Mouse (Mus musculus): Measurements from ENCODE around the gene Faap20. TPM values are rescaled to one million over a fixed set of nuclear protein-coding genes. Genes with fewer than 3 reads are reported as not detected.

Gene Faap20
- total RNA-seq (2021): 10 to 100 TPM; 19.0 to 19.6 TPM
- long read RNA-seq, experiment 1, transcript Faap20-210 (4 exons, 1,076 nt): major isoform, 24 of 45 reads
- long read RNA-seq, experiment 1, transcript Faap20-201 (3 exons, 1,479 nt): minor isoform, 18 of 45 reads
- long read RNA-seq, experiment 1, partial matches to known transcripts: 0 of 45 reads
- long read RNA-seq, experiment 1, other reads (novel, unspliced or antisense): 1 of 45 reads
- long read RNA-seq, experiment 2, transcript Faap20-210 (4 exons, 1,076 nt): major isoform, 19 of 34 reads
- long read RNA-seq, experiment 2, transcript Faap20-201 (3 exons, 1,479 nt): minor isoform, 13 of 34 reads
- long read RNA-seq, experiment 2, partial matches to known transcripts: 0 of 34 reads
- long read RNA-seq, experiment 2, other reads (novel, unspliced or antisense): 2 of 34 reads

DNA sequence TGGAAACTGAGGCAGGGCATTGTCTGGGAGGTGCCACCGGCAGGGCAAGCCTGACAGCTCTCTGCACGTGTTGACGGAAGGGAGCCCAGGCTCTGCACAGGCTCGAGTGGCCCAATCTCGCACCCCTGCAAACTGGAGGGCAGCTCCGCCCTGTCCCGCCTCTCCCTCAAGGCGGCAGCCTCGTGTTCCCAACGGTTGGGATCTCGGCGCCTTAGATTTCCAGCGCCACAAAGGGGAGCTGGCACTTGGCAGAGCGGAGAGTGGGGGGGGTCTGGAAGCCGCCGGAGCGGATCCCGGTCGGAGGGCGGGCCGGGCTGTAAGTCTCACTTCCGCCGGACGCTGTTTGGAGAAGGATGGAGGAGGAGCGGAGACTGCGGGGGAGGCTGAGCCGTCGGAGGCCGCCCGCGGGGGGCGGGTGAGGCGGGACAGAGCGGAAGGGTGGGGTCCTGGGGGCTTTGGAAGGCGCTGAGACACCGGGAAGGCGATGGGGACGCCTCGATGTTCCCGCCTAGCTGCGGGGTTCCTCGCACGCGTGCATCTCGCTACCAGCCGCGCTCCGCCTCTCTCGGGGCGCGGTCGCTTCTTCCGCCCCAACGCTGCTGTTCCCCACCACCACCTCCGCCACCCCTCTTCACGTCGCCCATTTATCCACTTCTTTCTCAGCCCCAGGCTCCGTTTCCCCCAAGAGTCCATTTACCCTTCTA lies at the start of gene Faap20:
Gene Faap20, plus strand, starts transcription at position 155 of the 704 bp plus-strand sequence.
- DNase-seq: peak; percentile 90 to 91
- intact Hi-C loops (cut with DNase I): loop anchor here (1.0 to 5.0 kb wide), 6 partner anchors 15 to 154 kb away; no protein-coding TSS in a partner anchor

DNA sequence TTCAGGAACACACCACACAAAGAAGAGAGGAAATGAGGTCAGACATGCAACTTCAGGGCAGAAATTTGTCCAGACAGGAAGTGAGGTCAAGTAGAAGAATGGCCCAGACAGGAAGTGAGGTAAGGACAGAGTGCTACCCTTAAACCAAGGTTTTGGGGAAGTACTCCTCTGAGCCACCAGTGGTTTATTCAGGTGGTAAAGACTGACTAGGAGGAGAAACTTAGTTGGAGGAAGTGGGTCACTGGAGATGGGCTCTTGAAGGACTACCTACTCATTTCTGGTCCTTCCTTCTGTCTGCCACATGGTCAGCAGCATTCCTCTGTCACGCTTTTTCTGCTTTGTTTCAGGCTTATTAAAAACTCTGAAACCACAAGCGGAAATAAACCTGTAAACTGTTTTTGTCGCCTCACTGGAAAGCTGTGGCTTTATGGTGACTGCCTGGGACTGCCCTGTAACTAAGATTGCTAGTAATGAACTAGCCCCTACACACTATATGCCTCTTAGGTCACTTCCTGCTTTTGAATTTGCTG lies 48.7 kb upstream of the Faap20 start:
- no peak for DNase-seq
- intact Hi-C loops (cut with DNase I): no loop called here

- intact Hi-C loops (cut with DNase I): no loop called here
- DNase-seq: no peak
Measured at GRCm38 (mm10) chr4:155201764-155202163, 47.8 kb upstream of the Faap20 start.

DNA sequence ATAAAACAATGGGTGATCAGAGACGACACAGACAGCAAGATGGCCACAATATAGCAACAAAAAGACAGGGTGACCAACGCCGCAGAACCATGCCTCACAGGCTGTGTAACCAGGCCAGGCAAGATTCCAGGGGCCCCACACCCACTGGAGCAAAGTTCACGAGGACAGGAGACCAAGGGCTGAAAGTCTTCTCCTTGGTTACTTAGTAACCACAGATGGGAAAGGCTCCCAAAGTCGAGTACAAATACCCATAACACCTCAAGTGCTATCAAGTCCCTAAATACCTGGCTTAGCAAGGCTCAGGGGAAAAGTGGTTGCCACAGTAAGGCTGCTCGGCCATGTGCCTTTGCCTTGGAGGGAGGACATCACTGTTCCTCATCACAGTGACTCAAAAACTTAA lies 43.7 kb upstream of the Faap20 start:
- peak in 1 of 2 experiments; percentile 23 for DNase-seq
- intact Hi-C loops (cut with DNase I): no loop called here

DNA sequence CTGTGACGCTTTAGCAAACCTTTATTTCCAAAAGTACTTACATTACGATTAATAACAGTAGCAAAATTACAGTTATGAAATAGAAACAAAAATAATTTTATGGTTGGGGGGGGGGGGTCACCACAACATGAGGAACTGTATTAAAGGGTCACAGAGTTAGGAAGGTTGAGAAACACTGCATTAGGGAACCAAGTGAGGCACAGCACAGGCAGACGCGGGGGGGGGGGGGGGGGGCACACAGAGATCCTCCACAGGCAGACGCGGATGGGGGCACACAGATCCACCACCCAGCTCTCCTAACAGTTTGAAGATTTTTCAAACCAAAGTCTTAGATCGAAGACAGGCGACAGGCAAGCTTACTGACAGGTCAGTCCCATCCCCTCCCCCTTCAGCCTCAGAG lies 43.1 kb upstream of the Faap20 start:
- intact Hi-C loops (cut with DNase I): no loop called here
- no peak for DNase-seq

DNA sequence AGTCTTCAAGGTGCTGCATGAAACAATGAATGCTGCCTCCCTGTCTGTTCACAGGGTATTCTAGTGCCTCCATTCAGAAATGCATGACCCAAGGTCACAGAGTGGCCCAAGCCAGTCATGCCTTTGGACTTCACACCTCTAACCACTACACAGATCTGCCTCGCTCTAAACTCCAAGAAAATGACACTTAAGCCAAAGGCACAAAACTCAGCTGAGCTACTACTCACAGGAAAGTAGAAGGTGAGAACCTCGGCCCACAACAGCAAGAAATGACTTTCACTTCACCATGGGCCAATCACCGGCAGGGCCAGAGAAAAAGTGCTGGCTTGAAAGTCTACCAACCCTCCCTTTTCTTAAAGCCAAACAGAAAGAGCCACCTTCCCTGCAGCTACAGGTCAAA lies 41.8 kb upstream of the Faap20 start:
- no peak for DNase-seq
- intact Hi-C loops (cut with DNase I): no loop called here

DNA sequence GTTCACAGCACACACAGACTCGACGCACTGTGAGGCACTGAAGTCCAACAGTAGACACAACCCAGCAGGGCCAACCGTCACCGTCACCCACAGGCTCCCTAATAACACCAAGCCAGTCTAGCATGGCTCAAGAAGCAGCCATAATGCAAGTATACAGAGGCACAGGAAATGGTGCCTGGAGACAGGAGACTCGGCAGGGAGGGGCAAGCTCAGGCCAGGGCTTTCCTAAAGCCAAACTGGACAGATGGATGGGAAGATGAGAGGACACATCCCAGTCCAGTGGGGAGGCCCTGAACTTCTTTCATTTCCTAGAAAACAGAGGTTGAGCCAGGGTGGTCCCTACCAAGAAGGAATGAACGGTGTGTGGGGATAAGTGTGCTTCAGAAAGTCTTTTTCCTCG lies 41.0 kb upstream of the Faap20 start:
- no peak for DNase-seq
- intact Hi-C loops (cut with DNase I): no loop called here

- intact Hi-C loops (cut with DNase I): no loop called here
- DNase-seq: no peak
Measured at GRCm38 (mm10) chr4:155209079-155209478, 40.5 kb upstream of the Faap20 start.

GRCm38 (mm10) chr4:155209494-155209893 lies 40.1 kb upstream of the Faap20 start:
- no peak for DNase-seq
- intact Hi-C loops (cut with DNase I): no loop called here

- intact Hi-C loops (cut with DNase I): no loop called here
- peak in 1 of 2 experiments; percentile 1 for DNase-seq
Measured at GRCm38 (mm10) chr4:155213052-155213751, 36.4 kb upstream of the Faap20 start.

DNA sequence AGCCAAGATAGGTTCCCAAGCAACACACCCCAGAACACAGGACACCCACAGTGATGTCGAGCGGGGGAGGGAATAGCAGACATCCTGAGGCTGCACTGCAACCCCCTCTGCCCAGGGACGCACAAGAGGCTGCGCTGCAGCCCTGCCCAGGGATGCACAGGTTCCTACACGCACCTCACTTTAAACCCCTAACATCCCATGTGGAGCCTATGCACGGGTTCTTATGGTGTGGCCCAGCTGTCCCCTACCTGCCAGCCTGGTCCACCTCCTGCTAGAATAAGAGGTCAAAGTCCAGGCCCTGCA lies 35.9 kb upstream of the Faap20 start:
- intact Hi-C loops (cut with DNase I): no loop called here
- DNase-seq: peak in 1 of 2 experiments; percentile 34

DNA sequence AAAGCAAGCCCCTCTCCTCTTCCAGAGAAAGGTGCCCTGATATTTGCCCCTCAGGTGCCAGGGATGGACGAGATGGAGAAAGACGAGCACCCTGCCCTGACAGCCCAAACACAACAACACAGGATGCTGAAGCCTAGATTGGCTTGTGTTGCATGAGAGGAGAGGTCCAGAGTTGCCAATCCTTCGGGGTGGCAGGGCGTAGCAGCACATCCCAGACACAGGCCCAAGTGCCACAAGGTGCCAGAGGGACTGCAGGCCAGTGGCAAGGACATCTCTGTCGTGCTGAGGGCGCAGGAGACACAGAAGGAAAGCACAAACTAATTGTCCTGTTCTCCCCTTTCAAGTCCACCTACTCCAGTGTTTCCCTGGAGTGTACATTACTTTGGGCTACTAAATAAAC lies 35.4 kb upstream of the Faap20 start:
- no peak for DNase-seq
- intact Hi-C loops (cut with DNase I): no loop called here

GRCm38 (mm10) chr4:155214793-155215192 lies 34.8 kb upstream of the Faap20 start:
- no peak for DNase-seq
- intact Hi-C loops (cut with DNase I): loop anchor here (5.0 kb wide), 1 partner anchor 37 kb away; no protein-coding TSS in a partner anchor

DNA sequence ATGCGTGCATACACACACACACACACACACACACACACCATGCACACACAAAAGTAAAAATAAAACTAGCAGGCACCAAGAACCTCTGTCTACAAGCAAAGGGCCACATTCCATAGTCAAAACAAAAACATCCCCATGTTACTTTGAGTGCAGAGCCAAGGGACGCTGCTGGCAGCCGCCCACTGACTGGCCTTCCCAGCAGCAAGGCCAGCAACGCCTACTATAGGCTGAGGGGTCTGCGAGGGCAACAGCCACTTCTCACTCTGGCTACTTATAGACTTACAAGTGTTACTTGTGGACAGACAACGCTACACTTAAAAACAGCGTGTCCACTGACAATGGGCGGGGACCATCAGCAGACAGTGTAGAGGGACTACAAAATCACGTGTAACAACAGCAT lies 34.4 kb upstream of the Faap20 start:
- intact Hi-C loops (cut with DNase I): loop anchor here (5.0 kb wide), 1 partner anchor 38 kb away; no protein-coding TSS in a partner anchor
- DNase-seq: peak in 1 of 2 experiments; percentile 45

DNA sequence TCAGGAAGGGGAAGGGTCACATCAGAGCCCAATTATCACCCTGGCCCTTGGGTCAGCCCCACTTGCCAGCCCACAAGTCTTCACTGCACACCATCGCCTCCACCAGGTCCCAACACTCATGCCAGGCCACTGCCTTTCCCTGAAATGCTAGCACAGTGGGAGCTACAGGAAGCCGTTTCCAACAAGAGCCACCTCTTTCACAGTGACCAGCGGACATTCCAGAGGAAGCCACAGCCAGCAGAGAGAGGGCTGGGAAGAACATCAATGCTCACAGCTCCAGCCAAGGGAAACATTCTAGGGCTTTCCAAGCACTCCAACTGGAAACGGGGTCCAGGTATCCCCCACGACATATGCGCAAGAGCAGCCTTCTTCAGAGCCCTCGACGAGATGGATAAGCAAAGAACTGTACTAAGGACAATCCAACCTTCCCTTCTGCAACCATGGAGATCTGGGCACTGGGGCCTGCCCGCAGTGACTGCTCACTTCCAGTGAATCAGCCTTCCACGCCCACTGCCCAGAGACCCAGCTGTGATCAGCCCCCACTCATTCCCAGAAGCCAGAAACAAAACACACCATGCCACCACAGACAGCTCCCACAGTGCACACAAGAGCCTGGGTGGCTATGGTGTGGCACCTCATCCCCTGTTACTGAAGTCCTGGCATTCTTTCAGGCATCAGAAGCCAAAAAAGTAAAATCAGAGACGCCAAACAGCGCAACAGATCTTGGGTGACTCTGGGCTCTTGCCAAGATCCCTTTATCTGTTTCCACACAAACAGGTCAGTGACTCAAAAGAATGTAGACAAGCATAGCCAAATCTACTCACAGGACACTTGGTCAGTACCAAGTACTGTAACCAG lies 33.6 kb upstream of the Faap20 start:
- DNase-seq: peak in 1 of 2 experiments; percentile 53
- intact Hi-C loops (cut with DNase I): loop anchor here (5.0 kb wide), 1 partner anchor 39 kb away; no protein-coding TSS in a partner anchor

DNA sequence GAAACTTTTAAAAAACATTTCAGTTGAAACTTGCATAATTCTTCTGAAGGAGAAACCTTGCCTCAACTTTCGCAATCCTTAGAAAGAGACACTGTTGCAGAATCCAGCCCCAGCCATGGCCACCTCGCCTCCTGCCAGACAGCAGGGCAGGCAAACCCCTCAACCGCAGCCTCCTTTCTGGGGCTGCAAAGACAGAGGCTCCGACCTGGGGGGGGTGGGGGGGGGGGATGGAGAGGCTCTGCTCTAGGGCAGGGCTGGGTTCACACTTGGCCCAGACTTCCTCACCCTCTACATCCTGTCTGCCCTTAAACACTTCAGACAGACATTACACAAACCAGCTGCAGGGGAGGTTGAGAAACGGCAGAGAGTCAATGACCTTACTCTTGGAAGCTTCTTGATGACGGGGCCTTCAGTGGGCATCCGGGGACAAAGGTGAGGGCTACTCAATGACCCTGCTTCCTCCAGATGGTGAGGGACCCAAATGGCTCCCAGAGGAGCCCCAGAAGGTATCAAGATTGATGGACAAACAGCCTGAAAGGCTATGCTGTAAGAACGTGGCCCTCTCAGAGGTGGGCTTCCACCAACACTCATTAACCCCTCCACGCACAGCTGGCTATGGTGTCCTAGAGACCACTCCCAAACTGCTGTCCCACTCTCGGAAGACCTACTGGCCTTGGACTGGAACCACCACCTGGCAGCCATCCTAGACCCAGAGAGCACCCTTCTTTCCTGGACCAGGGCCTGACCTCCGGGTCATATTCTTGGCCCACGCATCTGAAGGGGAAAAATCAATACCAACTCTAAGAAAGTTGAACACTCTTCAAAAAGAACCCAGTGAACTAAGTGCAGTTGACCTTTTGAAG lies 32.1 kb upstream of the Faap20 start:
- peak in 1 of 2 experiments; percentile 41 for DNase-seq
- intact Hi-C loops (cut with DNase I): loop anchor here (5.0 kb wide), 1 partner anchor 40 kb away; no protein-coding TSS in a partner anchor

DNA sequence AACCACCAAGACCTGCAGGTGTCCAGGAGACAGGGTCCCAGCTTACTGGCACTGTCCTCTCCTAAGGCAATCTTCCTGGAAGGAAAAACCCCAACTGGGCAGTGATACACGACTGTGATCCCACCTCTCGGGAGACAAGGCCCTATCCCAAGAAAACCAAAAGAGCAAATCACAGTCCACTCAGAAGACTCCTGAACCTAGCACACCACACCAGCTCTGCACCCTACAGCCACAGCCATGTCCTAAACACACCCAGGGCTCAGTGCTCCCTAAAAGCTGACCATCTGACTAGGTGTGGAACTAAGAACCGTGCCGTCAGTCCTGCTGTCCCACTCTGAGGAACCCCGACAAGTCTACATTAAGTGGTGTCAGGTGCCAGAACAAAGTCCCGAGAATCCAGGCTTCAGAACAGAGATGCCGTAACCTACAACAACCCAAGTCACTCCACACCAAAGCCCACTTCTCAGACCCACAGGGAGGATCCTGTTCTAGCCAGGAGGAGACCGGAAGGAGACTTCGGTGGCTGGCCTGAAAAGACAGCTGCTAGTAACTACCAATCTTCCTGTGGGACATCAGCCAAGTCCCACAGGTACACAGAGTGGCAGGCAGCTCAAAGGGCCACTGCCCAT lies 31.4 kb upstream of the Faap20 start:
- intact Hi-C loops (cut with DNase I): loop anchor here (5.0 kb wide), 1 partner anchor 41 kb away; no protein-coding TSS in a partner anchor
- no peak for DNase-seq

All from heart, postnatal 14 days (tissue).